Mouse (Mus musculus) spleen, embryonic (tissue): ENCODE data around the gene Serbp1.

ENCODE experiments used
- CTCF ChIA-PET: fragments of 350-600 bp; sonication (Branson Sonifier 250); formaldehyde crosslinking; loops from one replicate; lab custom pipeline; 2022; lab: Charles Lee

Gene Serbp1

GRCm38 (mm10) chr6:67300300-67300699 is 62.3 kb downstream of the Serbp1 start:
- CTCF ChIA-PET: no interaction called here

- CTCF ChIA-PET: no interaction called here
Measured at GRCm38 (mm10) chr6:67300710-67301163, 62.8 kb downstream of the Serbp1 start.

- CTCF ChIA-PET: no interaction called here
Measured at GRCm38 (mm10) chr6:67301230-67301629, 63.3 kb downstream of the Serbp1 start.

GRCm38 (mm10) chr6:67302471-67302870 is 64.5 kb downstream of the Serbp1 start:
- CTCF ChIA-PET: no interaction called here

GRCm38 (mm10) chr6:67303210-67303609 is 65.2 kb downstream of the Serbp1 start:
- CTCF ChIA-PET: no interaction called here

- CTCF ChIA-PET: no interaction called here
Measured at GRCm38 (mm10) chr6:67308994-67309393, 71.0 kb downstream of the Serbp1 start.

GRCm38 (mm10) chr6:67309752-67310151 is 71.8 kb downstream of the Serbp1 start:
- CTCF ChIA-PET: no interaction called here

- CTCF ChIA-PET: interaction anchor here (0.6 kb wide), 1 partner anchor 149 kb away, joined by 3 read pairs; no protein-coding TSS in a partner anchor
Measured at GRCm38 (mm10) chr6:67314697-67315096, 76.7 kb downstream of the Serbp1 start.

GRCm38 (mm10) chr6:67317068-67317467 is 79.1 kb downstream of the Serbp1 start:
- CTCF ChIA-PET: no interaction called here

GRCm38 (mm10) chr6:67317827-67318338 is 79.9 kb downstream of the Serbp1 start:
- CTCF ChIA-PET: no interaction called here

GRCm38 (mm10) chr6:67318451-67318850 is 80.5 kb downstream of the Serbp1 start:
- CTCF ChIA-PET: interaction anchor here (0.6 kb wide), 2 partner anchors 48 to 368 kb away, joined by 3 to 4 read pairs; no protein-coding TSS in a partner anchor

- CTCF ChIA-PET: no interaction called here
Measured at GRCm38 (mm10) chr6:67323788-67324187, 85.8 kb downstream of the Serbp1 start.

GRCm38 (mm10) chr6:67337943-67338342 is 100.0 kb downstream of the Serbp1 start:
- CTCF ChIA-PET: no interaction called here

- CTCF ChIA-PET: no interaction called here
Measured at GRCm38 (mm10) chr6:67339494-67339893, 101.5 kb downstream of the Serbp1 start.
